ENCODE assay signal across 8 mouse cellular contexts in the genomic region with DNA sequence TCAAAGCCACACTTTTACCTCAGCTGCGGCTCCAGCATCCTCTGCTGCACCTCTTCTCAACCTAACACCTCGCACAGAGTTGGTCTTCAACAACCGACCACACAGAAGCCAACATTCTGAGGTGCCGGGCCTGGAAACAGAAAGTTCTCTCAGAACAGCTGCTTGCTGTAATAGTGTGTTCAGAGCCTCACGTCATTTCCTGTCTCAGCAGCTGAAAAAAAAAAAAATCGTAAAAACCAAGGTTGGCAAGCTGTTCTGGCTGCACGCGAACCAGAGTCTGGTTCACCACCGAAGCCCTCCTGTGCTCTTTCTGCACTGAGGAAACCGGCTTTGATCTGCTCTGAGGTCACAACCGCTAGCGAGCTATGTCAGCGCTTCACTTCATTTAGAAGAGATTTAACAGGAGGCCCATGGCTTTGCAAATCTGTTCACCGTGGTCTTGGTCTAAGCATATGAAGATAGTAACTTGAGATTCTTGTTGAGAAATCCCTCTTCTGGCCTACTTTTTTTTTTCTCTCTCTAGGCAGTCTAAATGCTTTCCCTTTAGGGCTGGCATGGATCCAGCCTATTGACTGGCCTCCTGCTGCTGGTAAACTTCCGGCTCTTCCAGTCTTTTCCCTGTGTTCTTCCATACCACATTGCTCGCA. TPM values are rescaled to one million over a fixed set of nuclear protein-coding genes. Genes with fewer than 3 reads are reported as not detected.
A peak's percentile ranks its signal among the peaks of the same experiment; 100 is the strongest.
DNase-seq lines count a peak whose midpoint lies in the region; ATAC-seq and TF ChIP-seq lines count a peak whose summit lies in the region.

No protein-coding gene starts in this region.

- H3K27me3 ChIP-seq in heart, embryonic 15.5 days = no peaks in the 10 kb centered on the region
- no peaks in the 10 kb centered on the region for H3K27me3 ChIP-seq in kidney, postnatal 0 days (ENCODE audit: insufficient read depth, low read length)
- H3K27me3 ChIP-seq in liver, embryonic 12.5 days (replicated peaks) = no peaks in the 10 kb centered on the region
- no peaks in the 10 kb centered on the region for H3K27me3 ChIP-seq in stomach, embryonic 15.5 days (replicated peaks)

- H3K9ac ChIP-seq in heart, embryonic 15.5 days = no peak overlapping the region
- H3K9ac ChIP-seq in kidney, postnatal 0 days (ENCODE audit: low read depth, low read length) = no peak overlapping the region
- H3K9ac ChIP-seq in liver, embryonic 12.5 days = no peak overlapping the region; the same call in 1 of the 2 replicates
- H3K9ac ChIP-seq in stomach, embryonic 15.5 days = no peak overlapping the region

- peak overlapping the region; percentile 79 for H3K27ac ChIP-seq in heart, embryonic 15.5 days
- peak overlapping the region; percentile 58 for H3K27ac ChIP-seq in kidney, postnatal 0 days
- H3K27ac ChIP-seq in liver, embryonic 12.5 days = peak overlapping the region; percentile 63; the same call in 1 of the 2 replicates
- H3K27ac ChIP-seq in stomach, embryonic 15.5 days = peak overlapping the region; percentile 83

- H3K4me2 ChIP-seq in heart, embryonic 15.5 days = peak overlapping the region; percentile 54
- peak overlapping the region; percentile 43 for H3K4me2 ChIP-seq in kidney, postnatal 0 days (ENCODE audit: low read length)
- peak overlapping the region; percentile 68 for H3K4me2 ChIP-seq in liver, embryonic 12.5 days
- H3K4me2 ChIP-seq in stomach, embryonic 15.5 days = peak overlapping the region; percentile 49

- peak overlapping the region; percentile 13 for H3K4me3 ChIP-seq in heart, embryonic 15.5 days
- no peak overlapping the region for H3K4me3 ChIP-seq in kidney, postnatal 0 days (replicated peaks; ENCODE audit: low read depth, low read length)
- H3K4me3 ChIP-seq in liver, embryonic 12.5 days = peak overlapping the region; percentile 39
- peak overlapping the region; percentile 12 for H3K4me3 ChIP-seq in stomach, embryonic 15.5 days (replicated peaks)

- H3K4me1 ChIP-seq in heart, embryonic 15.5 days (replicated peaks) = peaks cover 11% of the 10 kb centered on the region
- 0 out of 2 replicates have a peak, but pooled peaks cover 8% of the 10 kb centered on the region for H3K4me1 ChIP-seq in kidney, postnatal 0 days (replicated peaks; ENCODE audit: insufficient read depth, low read length)
- H3K4me1 ChIP-seq in liver, embryonic 12.5 days = peaks cover 20% of the 10 kb centered on the region
- H3K4me1 ChIP-seq in stomach, embryonic 15.5 days = peaks cover 10% of the 10 kb centered on the region; the same call in 1 of the 2 replicates

- no peaks in the 10 kb centered on the region for H3K36me3 ChIP-seq in heart, embryonic 15.5 days
- H3K36me3 ChIP-seq in kidney, postnatal 0 days (ENCODE audit: insufficient read depth, low read length) = no peaks in the 10 kb centered on the region
- no peaks in the 10 kb centered on the region for H3K36me3 ChIP-seq in liver, embryonic 12.5 days
- H3K36me3 ChIP-seq in stomach, embryonic 15.5 days = no peaks in the 10 kb centered on the region

- DNase-seq in 3T3-L1 (ENCODE audit: low read depth, low spot score) = peak; percentile 59
- DNase-seq in adrenal gland, adult 2 months = peak; percentile 66
- DNase-seq in kidney, postnatal 0 days (ENCODE audit: low spot score) = peak; percentile 78

- no peak for TF ChIP-seq CTCF in kidney, postnatal 0 days (IDR thresholded peaks at IDR 0.05; ENCODE audit: low read depth)

- no peaks in the 10 kb centered on the region for H3K9me3 ChIP-seq in heart, embryonic 15.5 days (replicated peaks)
- H3K9me3 ChIP-seq in kidney, postnatal 0 days (replicated peaks; ENCODE audit: low read length) = no peaks in the 10 kb centered on the region
- H3K9me3 ChIP-seq in liver, embryonic 12.5 days (replicated peaks) = no peaks in the 10 kb centered on the region
- no peaks in the 10 kb centered on the region for H3K9me3 ChIP-seq in stomach, embryonic 15.5 days

- WGBS in heart, embryonic 15.5 days = 22% methylated on average over 16 of the region's 16 CpGs
- WGBS in kidney, postnatal 0 days = 12% methylated on average over 16 of the region's 16 CpGs
- WGBS in liver, embryonic 12.5 days (ENCODE audit: insufficient replicate concordance) = 16% methylated on average over 16 of the region's 16 CpGs
- WGBS in stomach, embryonic 15.5 days = 18% methylated on average over 16 of the region's 16 CpGs

- ATAC-seq in erythroid progenitor cell, adult 5-6 weeks (replicated peaks; ENCODE audit: low FRiP score, poor library complexity, severe bottlenecking) = peak; percentile 50
- ATAC-seq in heart, embryonic 15.5 days (replicated peaks; ENCODE audit: insufficient number of reproducible peaks, insufficient read depth, low FRiP score, low read depth) = peak; percentile 62; the same call in 1 of the 2 replicates
- ATAC-seq in kidney, postnatal 0 days (replicated peaks; ENCODE audit: low FRiP score, low read depth) = no peak
- ATAC-seq in liver, embryonic 12.5 days = no peak
- peak; percentile 70 for ATAC-seq in monocyte, adult 5-6 weeks (replicated peaks; ENCODE audit: insufficient number of reproducible peaks, low FRiP score, low TSS enrichment, poor library complexity, severe bottlenecking)
- ATAC-seq in stomach, embryonic 15.5 days (ENCODE audit: insufficient read depth, low FRiP score, low read depth) = peak; percentile 39; the same call in 1 of the 2 replicates

RNA-seq across cellular contexts. Expression of a gene that starts 38.6 kb away (rescaled TPM):
- 10 to 100 TPM; 46.8 to 55.0 TPM for total RNA-seq in adrenal gland, adult 2 months (2021)
- polyA plus RNA-seq in adrenal gland, adult 2 months (2012; rRNA removed) = 8.9 and 11.6 TPM in 2 replicates
- total RNA-seq in erythroid progenitor cell, adult 5-6 weeks (2015; ENCODE audit: low replicate concordance) = 145 and 168 TPM in 2 replicates
- 165 and 173 TPM in 2 replicates for total RNA-seq in erythroid progenitor cell, adult 5-6 weeks (2017; ENCODE audit: low replicate concordance)
- 2.9 and 3.6 TPM in 2 replicates for polyA plus RNA-seq in heart, embryonic 15.5 days (2015; fragmentation: Nextera tagmentation; extraction: Ambion mirVana)
- 2.0 and 2.7 TPM in 2 replicates for polyA plus RNA-seq in kidney, postnatal 0 days (2015; fragmentation: Nextera tagmentation; extraction: Ambion mirVana)
- polyA plus RNA-seq in liver, embryonic 12.5 days (2016; fragmentation: Nextera tagmentation; extraction: Ambion mirVana) = 2.4 and 3.1 TPM in 2 replicates
- total RNA-seq in monocyte, adult 5-6 weeks (2017) = 49.4 to 60.9 TPM (median 59.0 TPM) in 3 replicates
- 3.7 and 4.5 TPM in 2 replicates for polyA plus RNA-seq in stomach, embryonic 15.5 days (2015; fragmentation: Nextera tagmentation; extraction: Ambion mirVana)

Comparison
In these comparisons a context has a peak if more than half of its experiments do, and no peak if none do; other contexts are left out.
1. ATAC-seq: peak in erythroid progenitor cell, adult 5-6 weeks (single experiment), heart, embryonic 15.5 days (single experiment), monocyte, adult 5-6 weeks (single experiment) and stomach, embryonic 15.5 days (single experiment); none in kidney, postnatal 0 days (single experiment) and liver, embryonic 12.5 days (single experiment).
2. Peak in every context shown above with its lines, with median percentiles within 50 percentile points of each other: DNase-seq, H3K27ac ChIP-seq and H3K4me2 ChIP-seq.